Mouse (Mus musculus): Measurements from ENCODE around the gene Olfr1290.

The Olfr1290 gene

GRCm38 (mm10) chr2:111493729-111494128, at the start of gene Olfr1290:
Gene Olfr1290 (minus strand): TSS chr2:111493829.
- no peak for DNase-seq

- DNase-seq, result no peak
Observed at GRCm38 (mm10) chr2:111540191-111540590, 46.6 kb upstream of the Olfr1290 start, which contains the start of gene Olfr1294. Gene Olfr1294 (minus strand): TSS chr2:111540291.

GRCm38 (mm10) chr2:111524903-111525302, 31.3 kb upstream of the Olfr1290 start, which contains the start of gene Olfr1293-ps:
Gene Olfr1293-ps (plus strand): TSS chr2:111525203.
- DNase-seq, result no peak

- no peak for DNase-seq
Observed at GRCm38 (mm10) chr2:111517451-111517850, 23.8 kb upstream of the Olfr1290 start.

- DNase-seq, result no peak
Observed at GRCm38 (mm10) chr2:111496880-111497279, 3.3 kb upstream of the Olfr1290 start, which contains the start of gene Olfr1291-ps1. Gene Olfr1291-ps1 (plus strand): TSS chr2:111497180.

GRCm38 (mm10) chr2:111480519-111480918, 13.1 kb downstream of the Olfr1290 start, which contains the start of gene Olfr1289:
Gene Olfr1289 (plus strand): TSS chr2:111480819.
- no peak for DNase-seq

- no peak for DNase-seq
Observed at GRCm38 (mm10) chr2:111473801-111474200, 19.8 kb downstream of the Olfr1290 start, which contains the start of gene Olfr1288. Gene Olfr1288 (plus strand): TSS chr2:111474101.

- no peak for DNase-seq
Observed at GRCm38 (mm10) chr2:111448842-111449241, 44.8 kb downstream of the Olfr1290 start, which contains the start of gene Olfr1287. Gene Olfr1287 (plus strand): TSS chr2:111449142.
